Mouse (Mus musculus) monocyte, adult 59 days (primary cell): ENCODE measurements around the gene Mgea5. TPM values are rescaled to one million over a fixed set of nuclear protein-coding genes. Genes with fewer than 3 reads are reported as not detected.

Experiments
- total RNA-seq, 2 experiments: library from RNA; stranded (reverse); gene quantifications; one replicate each; pipeline ENCODE4 v1.2.4; 2023

The Mgea5 gene
- 100 to 1,000 TPM; 149 to 164 TPM for total RNA-seq

DNA sequence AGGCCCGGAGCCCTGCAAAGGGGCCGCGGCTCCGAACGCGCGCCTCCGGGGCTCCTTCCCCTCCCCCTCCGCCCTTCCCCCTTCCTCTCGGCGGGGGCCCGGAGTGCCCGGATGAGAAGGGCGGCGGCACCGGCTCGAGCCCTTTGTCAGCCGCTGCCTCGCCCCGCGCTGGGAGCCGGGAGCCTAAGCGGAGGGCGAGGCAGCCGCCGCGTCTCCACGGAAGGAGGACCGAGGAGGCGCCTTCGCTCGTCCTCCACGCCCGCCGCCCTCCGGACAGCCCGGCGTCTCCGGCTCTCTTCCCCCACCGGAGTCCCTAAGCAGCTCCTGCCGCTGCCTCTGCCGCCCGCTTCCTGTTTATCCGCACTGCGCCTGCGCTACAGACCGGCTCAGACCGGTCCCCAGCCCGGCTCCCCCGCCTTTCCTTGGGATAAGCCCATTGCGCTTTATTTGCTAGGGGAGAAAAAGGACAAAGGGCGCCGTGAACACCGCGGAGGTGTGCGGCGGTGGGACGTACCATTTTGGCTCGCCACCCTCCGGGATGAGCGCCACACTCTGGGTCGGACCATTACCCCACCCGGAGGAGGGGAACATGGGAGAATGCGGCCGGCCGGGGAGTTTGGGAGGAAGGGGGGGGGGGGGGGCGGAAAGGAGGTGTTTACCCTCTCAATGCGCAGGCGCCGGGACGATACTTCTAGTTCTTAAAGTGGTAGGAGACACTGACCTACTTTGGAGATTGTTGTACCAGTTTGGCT lies at the start of gene Mgea5:
Gene Mgea5, minus strand, starts transcription at position 657 of the 752 bp plus-strand sequence.

DNA sequence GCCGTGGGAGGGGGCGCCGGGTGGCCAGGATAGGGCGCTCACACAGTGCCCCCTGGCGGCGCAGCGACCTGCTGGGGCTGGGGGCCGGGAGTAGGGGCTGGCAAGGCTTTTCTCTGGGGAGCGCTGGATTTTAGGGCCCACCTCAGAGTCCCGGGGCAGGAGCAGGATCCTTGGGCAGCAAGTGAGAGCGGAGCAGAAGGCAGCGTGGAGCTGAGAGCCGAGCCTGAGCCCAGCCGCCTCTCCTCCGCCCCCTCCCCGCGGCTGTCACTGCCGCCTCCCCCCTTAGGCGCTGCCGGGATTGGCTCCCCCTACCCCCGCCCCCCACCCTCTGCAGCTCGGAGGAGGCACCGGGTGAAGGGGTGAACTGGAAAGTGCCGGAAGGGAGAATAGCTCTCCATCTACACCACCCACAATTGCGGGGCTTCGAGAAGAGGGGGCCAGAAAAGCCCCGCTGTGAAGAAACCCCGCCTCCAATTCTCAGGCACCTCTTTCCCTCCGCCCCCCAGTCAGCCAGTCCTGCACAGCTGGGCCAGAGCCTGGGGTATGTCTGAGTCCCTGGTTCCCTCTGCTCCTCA lies 32.3 kb upstream of the Mgea5 start, which contains the start of gene Kcnip2:
Gene Kcnip2, minus strand, starts transcription at position 231 of the 575 bp plus-strand sequence.

DNA sequence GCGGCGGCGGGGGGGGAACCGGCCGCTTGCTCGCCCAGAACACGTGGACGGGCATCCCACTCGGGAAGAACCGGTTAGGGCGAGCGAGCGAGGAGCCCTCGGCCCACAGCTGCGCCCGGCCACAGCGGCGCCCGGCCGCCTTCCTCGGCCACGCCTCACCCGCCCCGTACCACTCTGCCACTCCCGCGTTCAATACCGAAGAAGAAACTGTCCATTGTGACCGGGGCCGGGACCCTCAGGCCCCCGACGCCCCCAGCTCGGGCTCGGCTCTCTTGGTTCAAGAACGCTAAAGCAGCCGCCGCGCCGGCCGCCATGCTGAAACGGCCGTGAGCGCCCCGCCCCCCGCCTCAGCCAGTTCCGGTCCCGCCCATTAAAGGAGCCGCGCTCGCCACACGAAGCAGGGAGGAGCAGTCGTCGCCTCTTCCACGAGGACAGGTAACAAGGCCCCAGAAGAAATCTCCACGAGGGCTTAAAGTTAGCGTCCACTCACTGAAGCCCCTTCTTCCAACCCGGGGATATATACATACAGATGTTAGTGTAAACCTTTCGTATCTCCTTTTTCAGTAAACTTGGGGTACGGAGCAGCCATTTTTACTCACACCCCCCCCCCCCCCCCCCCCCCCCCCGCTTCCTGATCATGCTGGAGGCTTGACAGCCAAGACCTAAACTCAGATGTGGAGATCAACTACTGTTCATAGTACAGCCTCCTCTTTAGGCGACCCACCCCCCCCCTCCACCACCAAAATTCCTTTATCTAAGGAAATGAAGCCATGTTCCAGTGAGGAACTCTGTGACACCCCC lies 34.2 kb downstream of the Mgea5 start, which contains the start of gene Npm3:
Gene Npm3, minus strand, starts transcription at position 349 of the 801 bp plus-strand sequence.

DNA sequence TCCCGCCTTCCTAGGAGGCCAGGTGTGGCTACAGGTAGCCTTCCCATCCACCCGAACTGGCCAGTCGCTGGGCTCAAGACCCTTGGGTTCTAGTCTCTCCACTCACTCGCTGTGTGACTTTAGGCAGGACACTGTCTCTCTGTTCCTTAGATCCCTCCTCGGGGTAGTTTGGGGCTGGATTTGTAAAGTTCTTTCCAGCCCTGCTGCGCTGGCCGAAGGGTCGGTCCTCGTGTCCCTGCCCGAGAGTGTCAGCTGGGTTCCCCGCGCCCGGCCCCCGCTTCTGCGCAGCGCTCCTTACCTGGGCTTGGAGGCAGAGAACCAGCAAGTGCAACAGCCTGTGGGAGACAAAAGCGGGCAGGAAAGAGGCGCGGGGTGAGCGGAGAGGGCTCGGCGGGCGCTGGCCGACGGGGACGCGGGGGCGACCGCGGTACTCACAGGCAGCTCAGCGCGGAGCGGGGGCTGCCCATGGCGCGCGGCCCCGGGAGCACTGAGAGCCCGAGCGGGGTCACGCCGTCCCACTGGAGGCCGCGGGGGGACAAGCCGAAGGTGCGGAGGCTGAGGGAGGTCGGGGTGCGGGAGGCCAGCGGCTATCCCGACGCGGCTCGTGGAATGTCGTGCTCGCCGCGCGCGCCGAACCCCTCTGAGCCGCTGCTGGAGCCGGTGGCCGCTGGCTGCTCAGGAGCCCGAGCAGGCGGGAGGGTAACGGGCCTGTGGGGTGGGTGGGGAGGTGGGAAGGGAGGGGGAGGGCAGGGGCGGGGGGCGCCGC lies 41.2 kb downstream of the Mgea5 start, which contains the start of gene Fgf8:
Gene Fgf8, minus strand, starts transcription at position 698 of the 766 bp plus-strand sequence.

Other genes with a start within 250 kb of the Mgea5 start
- 1 to 10 TPM; 7.8 to 9.2 TPM for gene Poll, start 223.3 kb downstream of the Mgea5 start, total RNA-seq
- 10 to 100 TPM; 10.5 to 13.9 TPM for gene Gm17018, start 223.2 kb downstream of the Mgea5 start, total RNA-seq
- gene Fbxw4, start 123.5 kb downstream of the Mgea5 start, total RNA-seq: 10 to 100 TPM; 50.7 to 60.6 TPM
- not detected for gene Fgf8, start 40.9 kb downstream of the Mgea5 start, total RNA-seq
- gene Npm3, start 34.2 kb downstream of the Mgea5 start, total RNA-seq: 10 to 100 TPM; 20.9 to 28.1 TPM
- 1 to 10 TPM in 1 of 2 experiments, under 1 TPM in 1; 0.58 to 1.4 TPM for gene Kcnip2, start 32.2 kb upstream of the Mgea5 start, total RNA-seq
- 10 to 100 TPM; 20.0 to 20.6 TPM for gene Armh3, start 214.7 kb upstream of the Mgea5 start, total RNA-seq
- 10 to 100 TPM; 11.8 TPM for gene Hps6, start 219.7 kb upstream of the Mgea5 start, total RNA-seq